In genomic region chr1:152234716-152235115, GRCm38 (mm10) we compare ENCODE assay signal across 22 mouse cellular contexts.
DNase-seq lines count a peak whose midpoint lies in the region; ATAC-seq lines count a peak whose summit lies in the region.
"Had no signal": no experiment of that assay in that cellular context is flagged by ENCODE, and none has a peak within 500 bp of the region (broad histone marks: within the 10 kb centered on the region; RNA-seq: fewer than 3 reads in every experiment).

No protein-coding gene starts in this region.

- WGBS in heart, embryonic 12.5 days = 82% methylated on average over 2 of the region's 2 CpGs
- 91% methylated on average over 2 of the region's 2 CpGs for WGBS in hindbrain, embryonic 13.5 days
- WGBS in hindbrain, embryonic 11.5 days = 98% methylated on average over 2 of the region's 2 CpGs
- 90% methylated on average over 2 of the region's 2 CpGs for WGBS in neural tube, embryonic 13.5 days

- no peak overlapping the region for H3K4me2 ChIP-seq in heart, embryonic 12.5 days
- H3K4me2 ChIP-seq in hindbrain, embryonic 13.5 days = no peak overlapping the region
- H3K4me2 ChIP-seq in hindbrain, embryonic 11.5 days (replicated peaks; ENCODE audit: low read depth, low read length) = no peak overlapping the region
- no peak overlapping the region for H3K4me2 ChIP-seq in neural tube, embryonic 13.5 days
- H3K4me2 ChIP-seq: embryonic facial prominence, embryonic 13.5 days; embryonic facial prominence, embryonic 15.5 days; forebrain, embryonic 13.5 days; forebrain, embryonic 15.5 days had no signal

- H3K4me3 ChIP-seq in heart, embryonic 12.5 days = no peak overlapping the region
- H3K4me3 ChIP-seq in hindbrain, embryonic 13.5 days = no peak overlapping the region
- no peak overlapping the region for H3K4me3 ChIP-seq in hindbrain, embryonic 11.5 days (ENCODE audit: low read depth, low read length)
- H3K4me3 ChIP-seq in neural tube, embryonic 13.5 days = no peak overlapping the region
- H3K4me3 ChIP-seq: embryonic facial prominence, embryonic 13.5 days; embryonic facial prominence, embryonic 15.5 days; erythroblast, embryonic 14.5 days; forebrain, embryonic 10.5 days; forebrain, embryonic 13.5 days; forebrain, embryonic 15.5 days had no signal

- no peak for ATAC-seq in heart, embryonic 12.5 days (ENCODE audit: insufficient number of reproducible peaks, low FRiP score)
- no peak for ATAC-seq in hindbrain, embryonic 13.5 days (ENCODE audit: low FRiP score)
- ATAC-seq in hindbrain, embryonic 11.5 days (ENCODE audit: low FRiP score) = no peak
- peak; percentile 10; the same call in 1 of the 2 replicates for ATAC-seq in neural tube, embryonic 13.5 days (ENCODE audit: low read depth)
- ATAC-seq: forebrain, embryonic 13.5 days; forebrain, embryonic 15.5 days had no signal

- no peak overlapping the region for H3K27ac ChIP-seq in heart, embryonic 12.5 days (ENCODE audit: poor library complexity, severe bottlenecking)
- peak overlapping the region; percentile 40; the same call in 1 of the 2 replicates for H3K27ac ChIP-seq in hindbrain, embryonic 13.5 days
- no peak overlapping the region for H3K27ac ChIP-seq in hindbrain, embryonic 11.5 days (ENCODE audit: low read depth, low read length)
- H3K27ac ChIP-seq in neural tube, embryonic 13.5 days (replicated peaks) = peak overlapping the region; percentile 42
- H3K27ac ChIP-seq: embryonic facial prominence, embryonic 13.5 days; embryonic facial prominence, embryonic 15.5 days; forebrain, embryonic 10.5 days; forebrain, embryonic 13.5 days; forebrain, embryonic 15.5 days had no signal

- no peak overlapping the region for H3K9ac ChIP-seq in heart, embryonic 12.5 days
- H3K9ac ChIP-seq in hindbrain, embryonic 13.5 days = no peak overlapping the region
- H3K9ac ChIP-seq in hindbrain, embryonic 11.5 days (ENCODE audit: low read depth, low read length) = no peak overlapping the region
- H3K9ac ChIP-seq in neural tube, embryonic 13.5 days = no peak overlapping the region
- H3K9ac ChIP-seq: embryonic facial prominence, embryonic 13.5 days; embryonic facial prominence, embryonic 15.5 days; forebrain, embryonic 13.5 days; forebrain, embryonic 15.5 days had no signal

- H3K9me3 ChIP-seq in heart, embryonic 12.5 days (replicated peaks) = no peaks in the 10 kb centered on the region
- H3K9me3 ChIP-seq in hindbrain, embryonic 13.5 days = no peaks in the 10 kb centered on the region
- H3K9me3 ChIP-seq in hindbrain, embryonic 11.5 days (ENCODE audit: control insufficient read depth, low read length) = no peaks in the 10 kb centered on the region
- H3K9me3 ChIP-seq in neural tube, embryonic 13.5 days = no peaks in the 10 kb centered on the region
- H3K9me3 ChIP-seq: embryonic facial prominence, embryonic 13.5 days; embryonic facial prominence, embryonic 15.5 days; forebrain, embryonic 10.5 days; forebrain, embryonic 13.5 days; forebrain, embryonic 15.5 days had no signal

- DNase-seq in heart, adult 11 months = peak; percentile 62
- DNase-seq in hindbrain, embryonic 11.5 days (ENCODE audit: low spot score) = no peak
- no peak for DNase-seq in neural tube, embryonic 10.5 days (ENCODE audit: extremely low spot score, low spot score)
- DNase-seq: adrenal gland, adult 2 months; adrenal gland, postnatal 10 days; adrenal gland, postnatal 25 days; cerebellum, adult 11 months; cerebellum, adult 18-20 months; cerebellum, adult 8-10 months; cerebellum, adult 9-11 months; cerebellum, postnatal 14 days; cerebellum, postnatal 36 days; embryo, embryonic 11 days had no signal

- H3K27me3 ChIP-seq in heart, embryonic 12.5 days (replicated peaks) = no peaks in the 10 kb centered on the region
- H3K27me3 ChIP-seq in hindbrain, embryonic 13.5 days = no peaks in the 10 kb centered on the region
- H3K27me3 ChIP-seq in hindbrain, embryonic 11.5 days (ENCODE audit: control insufficient read depth, insufficient read depth, low read length) = no peaks in the 10 kb centered on the region
- H3K27me3 ChIP-seq in neural tube, embryonic 13.5 days = no peaks in the 10 kb centered on the region
- H3K27me3 ChIP-seq: embryonic facial prominence, embryonic 13.5 days; embryonic facial prominence, embryonic 15.5 days; forebrain, embryonic 13.5 days; forebrain, embryonic 15.5 days had no signal

- no peaks in the 10 kb centered on the region for H3K36me3 ChIP-seq in heart, embryonic 12.5 days
- no peaks in the 10 kb centered on the region for H3K36me3 ChIP-seq in hindbrain, embryonic 13.5 days
- no peaks in the 10 kb centered on the region for H3K36me3 ChIP-seq in hindbrain, embryonic 11.5 days (ENCODE audit: control insufficient read depth, insufficient read depth, low read length)
- H3K36me3 ChIP-seq in neural tube, embryonic 13.5 days = no peaks in the 10 kb centered on the region
- H3K36me3 ChIP-seq: embryonic facial prominence, embryonic 13.5 days; embryonic facial prominence, embryonic 15.5 days; forebrain, embryonic 10.5 days; forebrain, embryonic 15.5 days had no signal

- H3K4me1 ChIP-seq in heart, embryonic 12.5 days (replicated peaks) = peaks cover 6% of the 10 kb centered on the region
- peaks cover 33% of the 10 kb centered on the region for H3K4me1 ChIP-seq in hindbrain, embryonic 13.5 days (replicated peaks)
- H3K4me1 ChIP-seq in hindbrain, embryonic 11.5 days (replicated peaks; ENCODE audit: control insufficient read depth, insufficient read depth, low read length) = no peaks in the 10 kb centered on the region
- peaks cover 25% of the 10 kb centered on the region for H3K4me1 ChIP-seq in neural tube, embryonic 13.5 days (replicated peaks)
- H3K4me1 ChIP-seq: embryonic facial prominence, embryonic 13.5 days; embryonic facial prominence, embryonic 15.5 days; forebrain, embryonic 13.5 days; forebrain, embryonic 15.5 days had no signal

Comparison
In these comparisons a context has a peak if more than half of its experiments do, and no peak if none do; other contexts are left out.
1. H3K27ac ChIP-seq: peak in hindbrain, embryonic 13.5 days (single experiment) and neural tube, embryonic 13.5 days (single experiment); none in heart, embryonic 12.5 days (single experiment) and hindbrain, embryonic 11.5 days (single experiment).